Comparison of ENCODE assay signal across 9 mouse cellular contexts in the genomic region with DNA sequence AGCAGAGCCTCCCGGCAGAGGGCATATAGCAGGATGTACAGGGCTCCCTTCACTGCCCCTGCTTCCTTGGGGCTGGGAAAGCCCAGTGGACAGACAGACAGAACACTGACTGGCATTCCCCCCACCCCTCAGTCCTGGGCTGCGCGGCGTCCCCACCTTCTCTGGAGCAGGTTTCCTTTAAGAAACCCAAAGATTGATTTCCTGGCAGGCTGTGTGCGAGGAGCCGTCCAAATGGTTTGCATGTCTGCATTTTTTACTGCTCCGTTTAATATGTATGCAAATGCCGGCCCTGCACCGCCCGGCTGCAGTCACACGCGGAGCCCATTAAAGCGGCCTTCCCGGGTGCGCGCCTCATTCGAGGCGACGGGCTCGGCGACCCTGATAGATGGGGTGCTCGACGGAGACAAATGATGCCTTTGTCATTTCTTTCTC. TPM values are rescaled to one million over a fixed set of nuclear protein-coding genes. Genes with fewer than 3 reads are reported as not detected.
DNase-seq lines count a peak whose midpoint lies in the region; ATAC-seq and TF ChIP-seq lines count a peak whose summit lies in the region.
"Had no signal": no experiment of that assay in that cellular context is flagged by ENCODE, and none has a peak within 500 bp of the region (broad histone marks: within the 10 kb centered on the region; RNA-seq: fewer than 3 reads in every experiment).

No protein-coding gene starts in this region.

- H3K4me2 ChIP-seq in midbrain, postnatal 0 days (ENCODE audit: low read depth, low read length, poor library complexity, severe bottlenecking), result no peak overlapping the region

- peaks cover 6% of the 10 kb centered on the region; the same call in 1 of the 2 replicates for H3K27me3 ChIP-seq in heart, embryonic 10.5 days (ENCODE audit: insufficient read depth, poor library complexity, severe bottlenecking)
- H3K27me3 ChIP-seq in midbrain, postnatal 0 days (ENCODE audit: insufficient read depth, low read length), result no peaks in the 10 kb centered on the region

- H3K9me3 ChIP-seq in heart, embryonic 10.5 days, result no peaks in the 10 kb centered on the region
- H3K9me3 ChIP-seq in midbrain, postnatal 0 days (ENCODE audit: low read length), result no peaks in the 10 kb centered on the region

- intact Hi-C loops in heart, postnatal 36 days (cut with DNase I), result no loop called here

- no peaks in the 10 kb centered on the region for H3K36me3 ChIP-seq in heart, embryonic 10.5 days
- no peaks in the 10 kb centered on the region for H3K36me3 ChIP-seq in midbrain, postnatal 0 days (ENCODE audit: insufficient read depth, low read length)

- H3K27ac ChIP-seq in heart, embryonic 10.5 days, result peak overlapping the region; percentile 89; the same call in 1 of the 2 replicates
- peak overlapping the region; percentile 49 for H3K27ac ChIP-seq in embryonic fibroblast, embryonic 13.5 days (ENCODE audit: insufficient read depth, low read length)
- H3K27ac ChIP-seq in midbrain, postnatal 0 days (ENCODE audit: low read depth, low read length), result peak overlapping the region; percentile 47

- peaks cover 61% of the 10 kb centered on the region for H3K4me1 ChIP-seq in heart, embryonic 10.5 days
- H3K4me1 ChIP-seq in embryonic fibroblast, embryonic 13.5 days (ENCODE audit: control insufficient read depth, insufficient read depth, low read length), result peaks cover 22% of the 10 kb centered on the region
- H3K4me1 ChIP-seq in midbrain, postnatal 0 days (ENCODE audit: insufficient read depth, low read length), result peaks cover 9% of the 10 kb centered on the region

- H3K9ac ChIP-seq in midbrain, postnatal 0 days (replicated peaks; ENCODE audit: low read length, poor library complexity, severe bottlenecking), result no peak overlapping the region; the same call in 1 of the 2 replicates

- TF ChIP-seq CTCF in embryonic fibroblast, embryonic 13.5 days (IDR thresholded peaks at IDR 0.05; ENCODE audit: borderline replicate concordance, insufficient read depth, low read length), result no peak
- no peak for TF ChIP-seq CTCF in midbrain, postnatal 0 days (IDR thresholded peaks at IDR 0.05)

- TF ChIP-seq POLR2A in embryonic fibroblast, embryonic 13.5 days (IDR thresholded peaks at IDR 0.05; ENCODE audit: low read depth, low read length), result peak; percentile 28; the same call in 1 of the 2 replicates

- ATAC-seq in midbrain, postnatal 0 days (ENCODE audit: low FRiP score), result no peak
- no peak for ATAC-seq in cerebellum, adult (ENCODE audit: insufficient number of reproducible peaks, low FRiP score, low TSS enrichment)

- 37% methylated on average over 23 of the region's 23 CpGs for WGBS in heart, embryonic 10.5 days
- 12% methylated on average over 23 of the region's 23 CpGs for WGBS in midbrain, postnatal 0 days

- no peak overlapping the region for H3K4me3 ChIP-seq in heart, embryonic 10.5 days
- H3K4me3 ChIP-seq in embryonic fibroblast, embryonic 13.5 days (ENCODE audit: insufficient read depth, low read length), result no peak overlapping the region
- H3K4me3 ChIP-seq in midbrain, postnatal 0 days (ENCODE audit: low read depth, low read length), result no peak overlapping the region
- H3K4me3 ChIP-seq: myocyte had no signal

- no peak for DNase-seq in heart, embryonic 10.5 days (ENCODE audit: low spot score)
- no peak for DNase-seq in heart, postnatal 36 days
- DNase-seq in kidney, adult 9 months, result peak; percentile 47
- DNase-seq in midbrain, postnatal 0 days (ENCODE audit: low spot score), result peak; percentile 72
- DNase-seq in gastrocnemius, postnatal 25 days, result no peak
- DNase-seq in thymus, postnatal 0 days (ENCODE audit: low spot score), result no peak

RNA-seq across cellular contexts. Expression of a gene that starts 11.8 kb away (rescaled TPM):
- polyA plus RNA-seq in heart, embryonic 10.5 days (2016; fragmentation: Nextera tagmentation; extraction: Ambion mirVana), result 1.2 and 1.4 TPM in 2 replicates
- 1 to 10 TPM; 1.5 to 2.3 TPM for total RNA-seq in heart, postnatal 36 days (2021)
- 2.8 and 3.4 TPM in 2 replicates for polyA plus RNA-seq in embryonic fibroblast, embryonic 13.5 days (2011; ENCODE audit: insufficient read length, low read depth, missing spikeins)
- total RNA-seq in midbrain, postnatal 0 days (2014; rRNA removed), result 0.55 and 2.2 TPM in 2 replicates
- 0.64 and 0.70 TPM in 2 replicates for polyA plus RNA-seq in midbrain, postnatal 0 days (2015; fragmentation: Nextera tagmentation; extraction: Ambion mirVana)
- 1 to 10 TPM; 2.3 TPM for total RNA-seq in gastrocnemius, postnatal 25 days (2021)
- polyA plus RNA-seq in thymus, postnatal 0 days (2015; fragmentation: Nextera tagmentation; extraction: Ambion mirVana), result 1.2 and 1.3 TPM in 2 replicates

Comparison
In these comparisons a context has a peak if more than half of its experiments do, and no peak if none do; other contexts are left out.
1. DNase-seq: peak in kidney, adult 9 months (single experiment) and midbrain, postnatal 0 days (single experiment); none in heart, embryonic 10.5 days (single experiment), heart, postnatal 36 days (0 of 2), gastrocnemius, postnatal 25 days (single experiment) and thymus, postnatal 0 days (single experiment).
2. Peak in every context shown above with its lines, with median percentiles within 50 percentile points of each other: H3K27ac ChIP-seq.